Comparison of ENCODE assay signal across 8 mouse cellular contexts in the genomic region with DNA sequence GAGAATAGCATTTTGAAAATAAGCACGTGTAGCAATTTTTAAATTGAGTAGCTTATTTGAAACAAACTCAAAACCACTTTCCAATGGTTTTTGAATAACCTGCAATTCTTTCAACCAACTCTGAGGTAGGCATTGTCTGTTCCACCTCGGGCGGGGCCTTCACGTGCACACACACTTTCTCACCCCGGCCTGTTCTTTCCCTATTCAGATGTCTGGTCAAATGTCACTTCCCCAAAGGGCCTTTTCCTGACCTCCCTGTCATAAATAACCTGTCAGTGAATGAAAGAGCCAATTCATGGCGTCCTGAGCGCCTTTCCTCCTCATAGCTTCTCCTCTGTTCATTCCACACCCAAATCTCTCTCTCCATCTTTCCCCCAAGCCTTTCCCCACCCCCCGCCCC. TPM values are rescaled to one million over a fixed set of nuclear protein-coding genes. Genes with fewer than 3 reads are reported as not detected.
DNase-seq lines count a peak whose midpoint lies in the region; ATAC-seq and TF ChIP-seq lines count a peak whose summit lies in the region.

No protein-coding gene starts in this region.

- H3K9me3 ChIP-seq in hindbrain, embryonic 12.5 days (replicated peaks): no peaks in the 10 kb centered on the region
- no peaks in the 10 kb centered on the region for H3K9me3 ChIP-seq in hindbrain, embryonic 14.5 days (ENCODE audit: control insufficient read depth, low read length)
- peaks cover 4% of the 10 kb centered on the region for H3K9me3 ChIP-seq in ES-Bruce4 (replicated peaks; ENCODE audit: control insufficient read depth, insufficient read depth, low read length, poor library complexity, severe bottlenecking)
- no peaks in the 10 kb centered on the region for H3K9me3 ChIP-seq in limb, embryonic 14.5 days (ENCODE audit: control insufficient read depth, low read length)

- peak overlapping the region; percentile 78 for H3K27ac ChIP-seq in hindbrain, embryonic 12.5 days
- H3K27ac ChIP-seq in hindbrain, embryonic 14.5 days: no peak overlapping the region
- H3K27ac ChIP-seq in ES-Bruce4 (ENCODE audit: insufficient read depth, low read length): peak overlapping the region; percentile 98
- peak overlapping the region; percentile 80 for H3K27ac ChIP-seq in limb, embryonic 14.5 days (replicated peaks; ENCODE audit: low read depth, low read length)

- TF ChIP-seq CTCF in ES-Bruce4 (IDR thresholded peaks at IDR 0.05; ENCODE audit: low read depth, low read length): no peak

- no peak for DNase-seq in hindbrain, embryonic 14.5 days (ENCODE audit: low spot score)
- peak; percentile 86 for DNase-seq in embryo, embryonic 11 days
- DNase-seq in limb, embryonic 14.5 days (ENCODE audit: low spot score): no peak
- DNase-seq in adipocyte (ENCODE audit: low spot score): no peak
- no peak for DNase-seq in cerebellum, postnatal 10 days
- DNase-seq in cerebellum, adult 18-20 months: no peak

- H3K4me1 ChIP-seq in hindbrain, embryonic 12.5 days: peaks cover 57% of the 10 kb centered on the region
- H3K4me1 ChIP-seq in hindbrain, embryonic 14.5 days (replicated peaks; ENCODE audit: control insufficient read depth, insufficient read depth, low read length): peaks cover 26% of the 10 kb centered on the region
- H3K4me1 ChIP-seq in ES-Bruce4 (ENCODE audit: control insufficient read depth, insufficient read depth, low read length): peaks cover 8% of the 10 kb centered on the region
- peaks cover 68% of the 10 kb centered on the region for H3K4me1 ChIP-seq in limb, embryonic 14.5 days (ENCODE audit: control insufficient read depth, insufficient read depth, low read length)

- H3K4me3 ChIP-seq in hindbrain, embryonic 12.5 days: no peak overlapping the region
- H3K4me3 ChIP-seq in hindbrain, embryonic 14.5 days (replicated peaks; ENCODE audit: low read length): no peak overlapping the region
- no peak overlapping the region for H3K4me3 ChIP-seq in ES-Bruce4 (ENCODE audit: low read depth, low read length)
- H3K4me3 ChIP-seq in limb, embryonic 14.5 days (replicated peaks; ENCODE audit: low read length): no peak overlapping the region

- no peak for TF ChIP-seq POLR2A in ES-Bruce4 (IDR thresholded peaks at IDR 0.05; ENCODE audit: insufficient read depth, low read length)
- TF ChIP-seq POLR2A in limb, embryonic 14.5 days (IDR thresholded peaks at IDR 0.05; ENCODE audit: borderline replicate concordance, extremely low read depth, insufficient read depth, insufficient read length): no peak

- ATAC-seq in hindbrain, embryonic 12.5 days (ENCODE audit: low FRiP score): no peak
- ATAC-seq in hindbrain, embryonic 14.5 days (ENCODE audit: low FRiP score): no peak
- no peak for ATAC-seq in limb, embryonic 14.5 days (ENCODE audit: low FRiP score, low read depth)

- H3K9ac ChIP-seq in hindbrain, embryonic 12.5 days: no peak overlapping the region
- H3K9ac ChIP-seq in hindbrain, embryonic 14.5 days: no peak overlapping the region
- H3K9ac ChIP-seq in ES-Bruce4 (ENCODE audit: low read depth, poor library complexity, severe bottlenecking): peak overlapping the region; percentile 71; the same call in 1 of the 2 replicates
- H3K9ac ChIP-seq in limb, embryonic 14.5 days (ENCODE audit: low read depth, low read length, severe bottlenecking): no peak overlapping the region

- no peaks in the 10 kb centered on the region for H3K27me3 ChIP-seq in hindbrain, embryonic 12.5 days
- no peaks in the 10 kb centered on the region for H3K27me3 ChIP-seq in hindbrain, embryonic 14.5 days (ENCODE audit: control insufficient read depth, insufficient read depth, low read length)
- H3K27me3 ChIP-seq in ES-Bruce4 (ENCODE audit: control insufficient read depth, insufficient read depth, low read length, poor library complexity, severe bottlenecking): no peaks in the 10 kb centered on the region
- no peaks in the 10 kb centered on the region for H3K27me3 ChIP-seq in limb, embryonic 14.5 days (ENCODE audit: control insufficient read depth, insufficient read depth, low read length)

- H3K36me3 ChIP-seq in hindbrain, embryonic 12.5 days: no peaks in the 10 kb centered on the region
- H3K36me3 ChIP-seq in hindbrain, embryonic 14.5 days (replicated peaks; ENCODE audit: control insufficient read depth, insufficient read depth): no peaks in the 10 kb centered on the region
- H3K36me3 ChIP-seq in ES-Bruce4 (ENCODE audit: control insufficient read depth, insufficient read depth, low read length, poor library complexity, severe bottlenecking): no peaks in the 10 kb centered on the region; the same call in 1 of the 2 replicates
- H3K36me3 ChIP-seq in limb, embryonic 14.5 days (ENCODE audit: control insufficient read depth, insufficient read depth, low read length): no peaks in the 10 kb centered on the region

- TF ChIP-seq EP300 in ES-Bruce4 (IDR thresholded peaks at IDR 0.05; ENCODE audit: insufficient read depth, low read depth, low read length): no peak

- no peak overlapping the region for H3K4me2 ChIP-seq in hindbrain, embryonic 12.5 days (replicated peaks)
- H3K4me2 ChIP-seq in hindbrain, embryonic 14.5 days (replicated peaks): no peak overlapping the region
- no peak overlapping the region for H3K4me2 ChIP-seq in limb, embryonic 14.5 days (replicated peaks; ENCODE audit: low read depth, low read length, severe bottlenecking)

- WGBS in hindbrain, embryonic 12.5 days: 17% methylated on average over 8 of the region's 8 CpGs
- WGBS in hindbrain, embryonic 14.5 days: 29% methylated on average over 8 of the region's 8 CpGs
- 23% methylated on average over 8 of the region's 8 CpGs for whole genome bisulfite sequencing in limb, embryonic 14.5 days

RNA-seq across cellular contexts. Expression of a gene that starts 24.3 kb away (rescaled TPM):
- 41.0 and 41.1 TPM in 2 replicates for polyA plus RNA-seq in hindbrain, embryonic 12.5 days (2016; fragmentation: Nextera tagmentation; extraction: Ambion mirVana)
- 13.3 and 14.8 TPM in 2 replicates for polyA plus RNA-seq in hindbrain, embryonic 14.5 days (2014; fragmentation: Nextera tagmentation; extraction: Ambion mirVana)
- 89.3 and 93.2 TPM in 2 replicates for polyA plus RNA-seq in ES-Bruce4 (2011; ENCODE audit: insufficient read depth, insufficient read length, low read depth, missing spikeins)
- polyA plus RNA-seq in limb, embryonic 14.5 days (2012; rRNA removed): 20.0 and 21.2 TPM in 2 replicates
- 43.2 and 46.5 TPM in 2 replicates for polyA plus RNA-seq in limb, embryonic 14.5 days (2014; fragmentation: Nextera tagmentation; extraction: Ambion mirVana)
